Mouse (Mus musculus) spleen, adult 2 months (tissue): ENCODE measurements around the gene Atmin.

Experiments used
- CTCF ChIP-seq: fragments of 200-500 bp; IDR thresholded peaks from 2 replicates; pipeline ENCODE4 v1.5.1; 2011; ENCODE audit warnings: mild to moderate bottlenecking, inconsistent platforms; ENCODE audit not compliant: insufficient read depth, insufficient read length, insufficient replicate concordance; ENCODE audit errors: extremely low read depth
- POLR2A ChIP-seq: fragments of 200-500 bp; IDR thresholded peaks from 2 replicates; pipeline ENCODE4 v1.6.1; 2011; ENCODE audit warnings: low read depth, low read length, inconsistent platforms

DNA sequence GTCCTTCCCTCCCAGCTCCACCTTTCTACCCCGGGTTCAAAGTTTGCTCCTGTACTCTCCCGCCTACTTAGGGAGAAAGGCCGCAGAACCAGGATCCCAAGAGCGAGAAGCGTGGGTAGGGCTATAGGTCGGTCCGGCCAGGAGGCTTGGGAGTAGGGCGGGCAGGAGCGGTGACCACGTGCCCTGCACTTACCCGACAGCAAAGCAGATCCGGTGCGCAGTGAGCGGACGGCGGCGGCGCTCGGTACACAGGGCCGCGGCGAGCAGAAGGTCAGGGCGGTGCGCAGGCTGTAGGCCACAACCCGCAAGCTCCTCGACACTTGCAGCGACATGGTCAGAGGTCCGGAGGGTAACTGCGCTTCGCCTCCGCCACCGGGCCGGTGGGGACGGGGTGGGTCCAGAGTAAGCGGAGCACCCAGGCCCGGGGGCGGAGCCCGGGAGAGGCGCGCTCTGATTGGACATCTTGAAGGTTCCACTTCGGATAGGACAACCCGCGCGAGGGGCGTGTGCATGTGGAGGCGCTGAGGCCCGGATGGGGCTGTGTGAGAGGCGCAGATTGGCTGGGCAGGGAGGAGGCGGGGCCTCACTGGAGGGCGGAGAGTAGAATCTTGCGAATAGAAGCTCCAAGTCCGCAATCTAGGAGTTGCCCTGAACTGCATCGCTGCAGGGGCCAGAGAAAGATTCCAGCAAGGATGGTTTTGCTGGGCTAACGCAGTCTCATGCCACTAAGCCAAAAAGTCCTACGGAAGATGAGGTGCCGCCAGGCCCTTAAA, 50.1 kb downstream of the Atmin start, which contains the start of gene Gcsh:
- TF ChIP-seq POLR2A (no peak), CTCF (no peak)
